Mouse (Mus musculus): Measurements from ENCODE around the gene Emilin3. TPM values are rescaled to one million over a fixed set of nuclear protein-coding genes. Genes with fewer than 3 reads are reported as not detected.

The Emilin3 gene
- polyA plus RNA-seq, 1 experiment, result 0.15 TPM

DNA sequence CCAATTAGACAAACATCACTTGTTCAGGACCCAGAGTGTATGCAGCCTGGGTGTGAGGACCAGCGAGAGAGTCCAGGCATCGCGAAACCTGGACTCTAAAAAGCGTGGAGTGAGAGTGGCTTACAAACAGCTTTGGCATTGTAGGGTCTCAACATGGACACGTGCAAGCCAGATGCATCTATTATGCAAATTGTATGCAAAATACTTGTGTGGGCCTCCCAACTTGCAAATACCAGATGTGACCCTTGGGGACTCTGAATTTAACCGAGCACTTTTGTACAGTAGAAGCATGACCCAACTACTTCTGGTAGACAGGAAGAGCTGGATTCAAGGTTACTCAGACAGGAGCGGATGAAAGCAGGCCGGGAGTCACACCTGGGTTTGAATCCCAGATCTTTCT, 4.6 kb upstream of the Emilin3 start:
- no peaks in the 10 kb centered on the region for H3K36me3 ChIP-seq (ENCODE audit: control insufficient read depth, insufficient read depth, low read length)
- WGBS, result 81% methylated on average over 8 of the region's 8 CpGs
- H3K4me1 ChIP-seq (ENCODE audit: control insufficient read depth, insufficient read depth, insufficient read length, low read length), result no peaks in the 10 kb centered on the region
- H3K4me3 ChIP-seq (ENCODE audit: low read depth, low read length), result no peak overlapping the region
- H3K27me3 ChIP-seq (ENCODE audit: control insufficient read depth, insufficient read depth, low read length), result peaks cover 11% of the 10 kb centered on the region
- TF ChIP-seq POLR2A (IDR thresholded peaks at IDR 0.05; ENCODE audit: low read depth, low read length), result no peak
- TF ChIP-seq CTCF (IDR thresholded peaks at IDR 0.05; ENCODE audit: extremely low read depth, insufficient read length, insufficient replicate concordance, low read depth, low read length), result no peak
- no peak overlapping the region for H3K27ac ChIP-seq (ENCODE audit: insufficient read depth, low read depth, low read length)

DNA sequence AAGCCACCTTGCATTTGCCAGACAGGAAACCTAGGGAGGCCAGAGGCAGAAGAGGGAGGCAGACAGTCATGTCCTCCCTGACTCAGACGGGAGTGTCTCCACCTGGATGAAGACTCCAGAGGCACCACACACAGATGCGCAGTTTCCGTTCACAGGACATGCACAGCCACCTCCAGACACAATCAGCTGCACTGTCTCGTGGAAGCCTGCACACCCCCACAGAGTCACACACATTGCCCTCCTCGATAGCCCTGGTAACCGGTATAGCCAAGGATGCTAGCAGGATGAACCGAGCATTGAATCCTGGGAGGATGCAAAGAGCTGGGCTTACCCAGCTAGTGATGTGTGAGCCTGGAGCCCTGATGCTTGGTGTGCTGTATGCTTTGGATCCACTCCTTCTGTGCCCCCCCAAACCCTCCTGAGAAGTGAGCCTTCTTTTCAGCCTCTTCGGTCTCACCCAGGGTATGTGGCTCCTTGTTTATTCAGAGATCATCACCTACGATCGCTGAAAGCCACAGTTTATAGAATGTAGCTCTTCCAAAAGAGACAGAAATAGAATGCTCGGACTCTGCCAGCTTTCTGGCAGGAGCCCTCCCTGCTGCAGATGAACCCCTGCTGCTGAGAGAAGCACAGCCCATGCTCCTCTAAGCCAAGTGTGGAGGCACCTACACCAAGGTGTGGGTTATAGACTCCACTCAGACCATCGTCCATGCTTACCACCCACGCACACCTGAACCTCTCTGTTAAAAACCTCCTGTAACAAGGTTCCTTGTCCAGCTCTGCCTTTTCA, 3.9 kb upstream of the Emilin3 start:
- Histone ChIP-seq H3K36me3 (ENCODE audit: control insufficient read depth, insufficient read depth, low read length) (no peaks in the 10 kb centered on the region), H3K4me3 (ENCODE audit: low read depth, low read length) (no peak overlapping the region), H3K27me3 (ENCODE audit: control insufficient read depth, insufficient read depth, low read length) (peaks cover 15% of the 10 kb centered on the region), H3K4me1 (ENCODE audit: control insufficient read depth, insufficient read depth, insufficient read length, low read length) (no peaks in the 10 kb centered on the region), H3K27ac (ENCODE audit: insufficient read depth, low read depth, low read length) (no peak overlapping the region)
- TF ChIP-seq CTCF (IDR thresholded peaks at IDR 0.05; ENCODE audit: extremely low read depth, insufficient read length, insufficient replicate concordance, low read depth, low read length), result no peak
- no peak for TF ChIP-seq POLR2A (IDR thresholded peaks at IDR 0.05; ENCODE audit: low read depth, low read length)
- 63% methylated on average over 13 of the region's 13 CpGs for WGBS

DNA sequence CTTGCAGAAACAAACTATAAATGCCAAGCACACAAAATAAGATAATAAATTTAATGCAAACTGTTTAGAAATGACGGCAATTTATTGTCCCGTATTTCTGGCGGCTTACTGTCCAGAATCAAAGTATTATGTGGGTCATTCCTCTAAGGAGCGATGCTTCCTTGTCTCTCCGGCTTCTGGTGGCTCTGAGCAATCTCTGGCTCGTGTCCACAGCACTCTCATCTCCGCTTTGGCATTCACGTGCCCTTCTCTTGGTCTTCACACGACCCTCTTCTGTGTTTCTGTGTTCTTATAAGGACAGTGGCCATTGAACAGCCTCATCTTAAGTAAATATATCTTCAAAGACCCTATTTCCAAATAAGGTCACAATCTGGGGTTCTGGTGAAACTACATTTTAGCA, 2.5 kb upstream of the Emilin3 start:
- Histone ChIP-seq H3K36me3 (ENCODE audit: control insufficient read depth, insufficient read depth, low read length) (no peaks in the 10 kb centered on the region), H3K4me1 (ENCODE audit: control insufficient read depth, insufficient read depth, insufficient read length, low read length) (no peaks in the 10 kb centered on the region), H3K27ac (ENCODE audit: insufficient read depth, low read depth, low read length) (no peak overlapping the region), H3K27me3 (ENCODE audit: control insufficient read depth, insufficient read depth, low read length) (peaks cover 17% of the 10 kb centered on the region), H3K4me3 (ENCODE audit: low read depth, low read length) (no peak overlapping the region)
- 71% methylated on average over 9 of the region's 9 CpGs for WGBS
- no peak for TF ChIP-seq CTCF (IDR thresholded peaks at IDR 0.05; ENCODE audit: extremely low read depth, insufficient read length, insufficient replicate concordance, low read depth, low read length)
- TF ChIP-seq POLR2A (IDR thresholded peaks at IDR 0.05; ENCODE audit: low read depth, low read length), result no peak

DNA sequence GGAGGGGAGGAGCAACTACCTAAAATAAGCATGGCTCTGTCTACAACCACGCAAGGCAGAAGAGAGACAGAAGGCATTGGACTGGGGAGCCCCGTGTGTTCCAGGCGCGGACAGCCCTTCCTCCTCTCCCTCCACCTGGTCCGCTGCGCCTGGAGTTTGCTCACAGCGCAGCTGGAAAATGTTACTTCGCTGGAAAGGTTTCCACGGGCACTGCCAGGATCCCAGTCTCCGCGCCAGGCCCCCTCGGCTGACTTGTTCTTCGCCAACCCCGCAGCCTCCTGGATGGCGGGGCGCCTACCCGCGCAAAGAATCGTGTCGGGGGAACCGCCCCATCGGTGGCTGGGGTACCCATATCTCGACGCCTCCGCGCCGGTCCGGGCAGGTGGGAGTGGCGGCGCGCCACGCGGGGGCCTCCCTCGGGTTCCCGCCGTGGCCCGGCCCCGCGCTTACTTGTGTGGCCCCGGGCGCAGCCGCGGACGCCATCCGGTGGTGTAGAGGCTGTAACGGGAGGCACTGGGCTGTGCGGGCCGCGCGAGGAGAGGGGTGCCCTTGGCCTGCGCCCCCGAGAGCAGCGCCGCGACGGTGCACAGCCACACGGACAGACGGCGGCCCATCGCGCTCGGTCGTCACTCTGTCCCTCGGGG, 448 bp downstream of the Emilin3 start:
- Histone ChIP-seq H3K4me3 (ENCODE audit: low read depth, low read length) (peak overlapping the region; percentile 30), H3K27ac (ENCODE audit: insufficient read depth, low read depth, low read length) (no peak overlapping the region), H3K36me3 (ENCODE audit: control insufficient read depth, insufficient read depth, low read length) (no peaks in the 10 kb centered on the region), H3K4me1 (ENCODE audit: control insufficient read depth, insufficient read depth, insufficient read length, low read length) (no peaks in the 10 kb centered on the region), H3K27me3 (ENCODE audit: control insufficient read depth, insufficient read depth, low read length) (peaks cover 17% of the 10 kb centered on the region)
- 2% methylated on average over 63 of the region's 64 CpGs for WGBS
- TF ChIP-seq POLR2A (IDR thresholded peaks at IDR 0.05; ENCODE audit: low read depth, low read length) (no peak), CTCF (IDR thresholded peaks at IDR 0.05; ENCODE audit: extremely low read depth, insufficient read length, insufficient replicate concordance, low read depth, low read length) (no peak)

DNA sequence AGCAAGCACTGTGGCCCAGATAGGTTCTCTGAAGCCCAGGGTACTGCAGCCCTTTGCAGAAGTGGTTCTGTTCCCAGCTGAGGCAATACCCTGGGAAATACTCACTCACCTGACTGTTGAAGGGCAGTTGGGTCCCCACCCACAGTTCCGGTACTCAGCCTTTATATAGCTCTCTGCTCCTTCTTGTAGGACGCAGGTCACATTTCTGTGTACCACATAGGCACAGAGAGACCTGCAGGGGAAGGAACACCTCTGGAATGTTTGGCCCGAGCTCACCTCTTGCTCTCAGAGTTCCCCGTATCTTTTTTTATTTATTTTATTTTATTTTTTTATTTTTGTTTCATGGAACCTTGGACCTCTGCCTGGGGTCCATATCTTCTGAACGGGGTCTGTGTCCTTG, 1.5 kb downstream of the Emilin3 start:
- Histone ChIP-seq H3K4me1 (ENCODE audit: control insufficient read depth, insufficient read depth, insufficient read length, low read length) (no peaks in the 10 kb centered on the region), H3K27me3 (ENCODE audit: control insufficient read depth, insufficient read depth, low read length) (peaks cover 17% of the 10 kb centered on the region), H3K4me3 (ENCODE audit: low read depth, low read length) (no peak overlapping the region), H3K27ac (ENCODE audit: insufficient read depth, low read depth, low read length) (no peak overlapping the region), H3K36me3 (ENCODE audit: control insufficient read depth, insufficient read depth, low read length) (no peaks in the 10 kb centered on the region)
- 70% methylated on average over 5 of the region's 5 CpGs for WGBS
- no peak for TF ChIP-seq POLR2A (IDR thresholded peaks at IDR 0.05; ENCODE audit: low read depth, low read length)
- no peak for TF ChIP-seq CTCF (IDR thresholded peaks at IDR 0.05; ENCODE audit: extremely low read depth, insufficient read length, insufficient replicate concordance, low read depth, low read length)

DNA sequence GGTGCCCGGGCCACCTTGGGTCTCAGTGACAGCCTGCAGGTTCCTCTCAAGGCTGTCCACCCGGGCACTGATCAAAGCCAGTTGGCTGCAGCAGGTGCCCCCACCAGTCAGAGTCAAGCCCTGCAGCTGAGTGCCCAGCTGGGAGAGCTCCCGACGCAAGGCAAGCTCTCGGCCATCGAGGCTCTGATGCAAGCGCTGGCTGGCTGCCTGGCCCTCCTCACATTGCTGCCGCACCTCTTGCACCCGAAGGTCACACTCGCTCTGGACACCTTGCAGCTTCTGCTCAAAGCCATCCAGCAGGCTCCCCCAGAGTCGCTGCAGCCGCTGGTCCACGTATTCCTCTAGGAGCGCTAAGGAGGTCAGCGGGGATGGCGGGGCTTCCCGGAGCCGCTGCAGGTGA, 3.5 kb downstream of the Emilin3 start:
- peaks cover 17% of the 10 kb centered on the region for H3K27me3 ChIP-seq (ENCODE audit: control insufficient read depth, insufficient read depth, low read length)
- H3K27ac ChIP-seq (ENCODE audit: insufficient read depth, low read depth, low read length), result no peak overlapping the region
- WGBS, result 59% methylated on average over 18 of the region's 18 CpGs
- H3K36me3 ChIP-seq (ENCODE audit: control insufficient read depth, insufficient read depth, low read length), result peaks cover 14% of the 10 kb centered on the region
- TF ChIP-seq CTCF (IDR thresholded peaks at IDR 0.05; ENCODE audit: extremely low read depth, insufficient read length, insufficient replicate concordance, low read depth, low read length), result no peak
- TF ChIP-seq POLR2A (IDR thresholded peaks at IDR 0.05; ENCODE audit: low read depth, low read length), result no peak
- no peaks in the 10 kb centered on the region for H3K4me1 ChIP-seq (ENCODE audit: control insufficient read depth, insufficient read depth, insufficient read length, low read length)
- no peak overlapping the region for H3K4me3 ChIP-seq (ENCODE audit: low read depth, low read length)

DNA sequence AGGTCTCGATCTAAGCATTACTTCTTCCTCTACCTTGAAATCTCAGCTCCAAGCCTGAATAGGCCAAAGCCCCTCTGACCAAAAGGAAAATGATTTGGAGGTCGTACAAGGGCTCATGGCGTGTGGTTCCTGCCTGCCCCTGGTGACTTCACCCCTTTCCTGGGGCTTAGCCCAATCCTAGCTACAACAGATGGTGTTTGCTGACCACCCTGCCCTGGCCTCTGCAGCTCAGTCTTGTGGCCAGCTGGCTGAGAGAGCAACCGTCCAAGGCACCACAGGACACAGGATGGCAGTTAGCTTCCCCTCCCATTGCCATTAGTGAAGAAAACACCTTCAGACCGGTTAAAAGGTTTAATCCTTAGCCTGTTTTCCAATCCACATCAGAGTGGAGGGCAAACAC, 6.0 kb downstream of the Emilin3 start:
- TF ChIP-seq CTCF (IDR thresholded peaks at IDR 0.05; ENCODE audit: extremely low read depth, insufficient read length, insufficient replicate concordance, low read depth, low read length) (no peak), POLR2A (IDR thresholded peaks at IDR 0.05; ENCODE audit: low read depth, low read length) (no peak)
- Histone ChIP-seq H3K4me1 (ENCODE audit: control insufficient read depth, insufficient read depth, insufficient read length, low read length) (no peaks in the 10 kb centered on the region), H3K27ac (ENCODE audit: insufficient read depth, low read depth, low read length) (no peak overlapping the region), H3K4me3 (ENCODE audit: low read depth, low read length) (no peak overlapping the region), H3K27me3 (ENCODE audit: control insufficient read depth, insufficient read depth, low read length) (0 out of 2 replicates have a peak, but pooled peaks cover 3% of the 10 kb centered on the region), H3K36me3 (ENCODE audit: control insufficient read depth, insufficient read depth, low read length) (peaks cover 24% of the 10 kb centered on the region)
- 86% methylated on average over 5 of the region's 5 CpGs for WGBS

All from small intestine, adult 2 months (tissue).